Mouse (Mus musculus): Measurements from ENCODE around the gene Slc43a2. TPM values are rescaled to one million over a fixed set of nuclear protein-coding genes. Genes with fewer than 3 reads are reported as not detected.

Gene Slc43a2
- total and polyA plus RNA-seq, 2 experiments from 2014 or later: 20.4 to 34.5 TPM

GRCm38 (mm10) chr11:75558101-75558500 is 26.6 kb downstream of the Slc43a2 start:
- H3K27me3 ChIP-seq (ENCODE audit: insufficient read depth, low read length): no peaks in the 10 kb centered on the region
- H3K4me3 ChIP-seq (ENCODE audit: low read depth, low read length): no peak overlapping the region
- ATAC-seq (ENCODE audit: low FRiP score): no peak
- no peaks in the 10 kb centered on the region for H3K9me3 ChIP-seq (ENCODE audit: low read length)
- H3K9ac ChIP-seq (replicated peaks; ENCODE audit: low read length, poor library complexity, severe bottlenecking): no peak overlapping the region
- H3K4me1 ChIP-seq (ENCODE audit: insufficient read depth, low read length): no peaks in the 10 kb centered on the region
- no peak overlapping the region for H3K4me2 ChIP-seq (ENCODE audit: low read depth, low read length, poor library complexity, severe bottlenecking)
- WGBS: 90% methylated on average over 1 of the region's 1 CpGs
- peaks cover 32% of the 10 kb centered on the region for H3K36me3 ChIP-seq (ENCODE audit: insufficient read depth, low read length)
- no peak overlapping the region for H3K27ac ChIP-seq (ENCODE audit: low read depth, low read length)
- no peak for DNase-seq (ENCODE audit: low spot score)
- TF ChIP-seq CTCF (IDR thresholded peaks at IDR 0.05): peak; percentile 52

GRCm38 (mm10) chr11:75559870-75560504 is 28.5 kb downstream of the Slc43a2 start:
- Histone ChIP-seq H3K27ac (ENCODE audit: low read depth, low read length) (no peak overlapping the region), H3K9me3 (ENCODE audit: low read length) (no peaks in the 10 kb centered on the region), H3K4me3 (ENCODE audit: low read depth, low read length) (no peak overlapping the region), H3K9ac (replicated peaks; ENCODE audit: low read length, poor library complexity, severe bottlenecking) (no peak overlapping the region), H3K36me3 (ENCODE audit: insufficient read depth, low read length) (peaks cover 38% of the 10 kb centered on the region), H3K4me2 (ENCODE audit: low read depth, low read length, poor library complexity, severe bottlenecking) (no peak overlapping the region), H3K4me1 (ENCODE audit: insufficient read depth, low read length) (no peaks in the 10 kb centered on the region), H3K27me3 (ENCODE audit: insufficient read depth, low read length) (no peaks in the 10 kb centered on the region)
- DNase-seq (ENCODE audit: low spot score) (no peak), ATAC-seq (ENCODE audit: low FRiP score) (no peak)
- 89% methylated on average over 8 of the region's 8 CpGs for WGBS
- TF ChIP-seq CTCF (IDR thresholded peaks at IDR 0.05): no peak

DNA sequence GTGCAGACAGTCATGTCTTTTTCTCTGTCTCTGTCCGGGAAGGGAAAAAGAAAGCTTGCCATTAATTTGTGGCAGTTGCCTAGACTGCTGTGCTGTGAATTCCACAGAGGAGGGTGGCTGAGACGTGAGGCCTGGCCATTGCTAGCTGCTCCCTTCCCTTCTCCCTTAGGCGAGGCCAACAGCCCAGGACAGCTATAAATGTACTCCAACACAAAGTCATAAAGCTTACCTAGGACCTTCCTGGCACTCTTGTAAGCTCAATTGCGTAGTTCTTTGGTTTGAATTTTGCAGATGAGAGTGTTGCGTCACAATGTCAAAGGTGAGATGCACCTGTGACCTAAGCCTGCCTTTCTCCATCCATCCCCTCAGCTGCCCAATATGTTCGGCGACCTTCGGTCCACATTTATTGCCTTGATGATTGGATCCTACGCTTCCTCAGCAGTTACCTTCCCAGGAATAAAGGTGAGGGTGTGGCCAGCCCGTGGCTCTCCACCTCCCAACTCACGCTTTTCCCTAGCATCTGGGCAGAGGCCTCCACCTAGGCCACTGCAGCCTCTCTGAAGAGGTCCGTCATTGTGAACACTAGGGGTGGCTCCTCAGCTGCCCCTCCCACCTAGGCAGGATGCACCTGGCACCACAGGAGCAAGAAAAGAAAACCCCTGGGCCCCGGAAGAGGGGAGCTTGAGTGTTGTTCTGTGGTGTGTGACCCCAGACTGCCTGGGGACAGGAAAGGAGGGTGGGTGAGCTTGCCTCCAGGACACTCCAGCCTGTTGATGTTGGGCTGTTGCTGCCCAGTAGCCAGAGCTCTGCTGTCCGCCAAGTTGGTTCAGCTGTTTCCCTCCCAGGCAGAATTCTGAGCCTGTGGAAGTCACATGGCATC is 29.3 kb downstream of the Slc43a2 start:
- H3K4me2 ChIP-seq (ENCODE audit: low read depth, low read length, poor library complexity, severe bottlenecking): no peak overlapping the region
- H3K27me3 ChIP-seq (ENCODE audit: insufficient read depth, low read length): no peaks in the 10 kb centered on the region
- H3K4me1 ChIP-seq (ENCODE audit: insufficient read depth, low read length): no peaks in the 10 kb centered on the region
- no peaks in the 10 kb centered on the region for H3K9me3 ChIP-seq (ENCODE audit: low read length)
- H3K36me3 ChIP-seq (ENCODE audit: insufficient read depth, low read length): peaks cover 38% of the 10 kb centered on the region
- H3K9ac ChIP-seq (replicated peaks; ENCODE audit: low read length, poor library complexity, severe bottlenecking): no peak overlapping the region
- WGBS: 86% methylated on average over 14 of the region's 14 CpGs
- TF ChIP-seq CTCF (IDR thresholded peaks at IDR 0.05): no peak
- DNase-seq (ENCODE audit: low spot score): no peak
- no peak overlapping the region for H3K4me3 ChIP-seq (ENCODE audit: low read depth, low read length)
- no peak for ATAC-seq (ENCODE audit: low FRiP score)
- H3K27ac ChIP-seq (ENCODE audit: low read depth, low read length): no peak overlapping the region

GRCm38 (mm10) chr11:75561410-75561791 is 29.9 kb downstream of the Slc43a2 start:
- 83% methylated on average over 5 of the region's 5 CpGs for WGBS
- no peak for TF ChIP-seq CTCF (IDR thresholded peaks at IDR 0.05)
- H3K4me2 ChIP-seq (ENCODE audit: low read depth, low read length, poor library complexity, severe bottlenecking): no peak overlapping the region
- H3K9ac ChIP-seq (replicated peaks; ENCODE audit: low read length, poor library complexity, severe bottlenecking): no peak overlapping the region
- no peak overlapping the region for H3K27ac ChIP-seq (ENCODE audit: low read depth, low read length)
- no peaks in the 10 kb centered on the region for H3K27me3 ChIP-seq (ENCODE audit: insufficient read depth, low read length)
- ATAC-seq (ENCODE audit: low FRiP score) (no peak), DNase-seq (ENCODE audit: low spot score) (no peak)
- H3K9me3 ChIP-seq (ENCODE audit: low read length): no peaks in the 10 kb centered on the region
- H3K4me3 ChIP-seq (ENCODE audit: low read depth, low read length): no peak overlapping the region
- no peaks in the 10 kb centered on the region for H3K4me1 ChIP-seq (ENCODE audit: insufficient read depth, low read length)
- H3K36me3 ChIP-seq (ENCODE audit: insufficient read depth, low read length): peaks cover 44% of the 10 kb centered on the region

DNA sequence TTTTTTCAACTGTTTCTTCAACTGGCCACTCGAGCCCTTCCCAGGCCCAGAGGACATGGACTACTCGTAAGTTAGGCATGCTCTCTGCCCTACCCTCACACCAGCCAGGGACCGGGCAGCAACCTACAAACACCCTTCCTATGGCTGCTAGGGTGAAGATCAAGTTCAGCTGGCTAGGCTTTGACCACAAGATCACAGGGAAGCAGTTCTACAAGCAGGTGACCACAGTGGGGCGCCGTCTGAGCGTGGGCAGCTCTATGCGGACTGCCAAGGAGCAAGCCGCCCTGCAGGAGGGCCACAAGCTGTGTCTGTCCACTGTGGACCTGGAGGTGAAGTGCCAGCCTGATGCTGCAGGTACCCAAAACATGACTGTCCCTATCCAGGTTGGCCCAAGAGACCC is 31.3 kb downstream of the Slc43a2 start:
- no peak for ATAC-seq (ENCODE audit: low FRiP score)

More for the DNA sequence above, 31.3 kb downstream of the Slc43a2 start:
- no peaks in the 10 kb centered on the region for H3K27me3 ChIP-seq (ENCODE audit: insufficient read depth, low read length)
- DNase-seq (ENCODE audit: low spot score): no peak
- 0 out of 2 replicates have a peak, but pooled peaks have one; percentile 5 for TF ChIP-seq CTCF (IDR thresholded peaks at IDR 0.05)
- no peaks in the 10 kb centered on the region for H3K4me1 ChIP-seq (ENCODE audit: insufficient read depth, low read length)
- no peak overlapping the region for H3K27ac ChIP-seq (ENCODE audit: low read depth, low read length)
- no peak overlapping the region for H3K4me2 ChIP-seq (ENCODE audit: low read depth, low read length, poor library complexity, severe bottlenecking)
- H3K9ac ChIP-seq (replicated peaks; ENCODE audit: low read length, poor library complexity, severe bottlenecking): no peak overlapping the region
- no peaks in the 10 kb centered on the region for H3K9me3 ChIP-seq (ENCODE audit: low read length)
- peaks cover 48% of the 10 kb centered on the region for H3K36me3 ChIP-seq (ENCODE audit: insufficient read depth, low read length)
- 83% methylated on average over 8 of the region's 8 CpGs for WGBS
- H3K4me3 ChIP-seq (ENCODE audit: low read depth, low read length): no peak overlapping the region

Data from midbrain, postnatal 0 days (tissue).